Mouse (Mus musculus) heart, adult 18-20 months (tissue): Measurements from ENCODE around the gene Il1f9. TPM values are rescaled to one million over a fixed set of nuclear protein-coding genes. Genes with fewer than 3 reads are reported as not detected.
"Not testable (repeated sequence)": the region's sequence is repeated elsewhere in the genome, so short reads cannot be mapped to it uniquely, and the experiment has no call there.

Experiments
- DNase-seq, 2 experiments: peaks; one replicate each; pipeline ENCODE4 v3.0.0; 2021 to 2022; ENCODE audit warnings: mixed read lengths in 1 of 2
- long read RNA-seq, 2 experiments: library from polyadenylated mRNA; stranded (forward); transcript quantifications; one replicate each; pipeline ENCODE4 v2.0.0; 2021
- total RNA-seq, 2 experiments: library from RNA; stranded (reverse); gene quantifications; 2 replicates each; pipeline ENCODE4 v1.2.3; 2021

The Il1f9 gene
- total RNA-seq, result under 1 TPM in 1 of 2 experiments, not detected in 1; 0.15 TPM
- long read RNA-seq, experiment 1, result 0 reads
- long read RNA-seq, experiment 2, result 0 reads

DNA sequence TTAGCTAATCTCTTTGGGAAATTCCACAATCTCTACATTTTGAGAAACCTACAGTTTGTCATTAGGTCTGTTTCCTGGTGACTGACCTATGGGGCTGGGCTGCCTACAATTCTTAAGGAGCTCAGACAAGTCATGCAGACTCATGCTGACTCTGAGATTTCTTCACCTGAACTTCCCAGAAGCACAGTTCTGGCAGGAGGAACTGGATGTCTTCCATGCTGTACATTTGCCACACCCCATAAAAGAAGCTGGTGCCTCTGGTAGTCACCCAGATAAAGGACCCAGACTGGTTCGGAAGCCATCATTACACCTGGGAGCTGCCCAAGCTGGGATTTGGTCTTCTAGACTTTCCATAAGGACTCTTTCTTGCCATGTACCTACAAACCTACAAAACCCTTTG lies at the start of gene Il1f9:
Gene Il1f9, plus strand, starts transcription at position 301 of the 400 bp plus-strand sequence.
- DNase-seq, result no peak

DNA sequence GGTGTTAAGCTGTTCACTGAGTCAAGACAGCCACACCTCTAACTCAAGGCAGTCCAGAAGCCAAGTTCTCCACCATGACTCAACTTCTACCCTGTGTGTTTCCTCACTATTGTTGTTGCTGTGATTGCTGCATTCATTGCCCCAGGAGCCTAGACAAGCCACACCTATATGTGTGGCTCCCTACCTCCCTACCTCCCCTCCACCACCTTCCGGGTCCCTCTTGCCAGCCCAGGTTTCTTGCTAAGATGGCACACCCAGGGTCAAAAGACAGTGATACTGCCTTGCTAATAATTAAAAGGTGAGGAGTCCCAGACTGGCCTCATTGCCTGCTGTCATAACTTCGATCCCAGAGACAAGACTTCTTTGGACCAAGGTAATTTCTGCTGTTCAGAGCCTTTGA lies 33.4 kb upstream of the Il1f9 start, which contains the start of gene Il1f8:
Gene Il1f8, plus strand, starts transcription at position 301 of the 400 bp plus-strand sequence.
- DNase-seq, result no peak

DNA sequence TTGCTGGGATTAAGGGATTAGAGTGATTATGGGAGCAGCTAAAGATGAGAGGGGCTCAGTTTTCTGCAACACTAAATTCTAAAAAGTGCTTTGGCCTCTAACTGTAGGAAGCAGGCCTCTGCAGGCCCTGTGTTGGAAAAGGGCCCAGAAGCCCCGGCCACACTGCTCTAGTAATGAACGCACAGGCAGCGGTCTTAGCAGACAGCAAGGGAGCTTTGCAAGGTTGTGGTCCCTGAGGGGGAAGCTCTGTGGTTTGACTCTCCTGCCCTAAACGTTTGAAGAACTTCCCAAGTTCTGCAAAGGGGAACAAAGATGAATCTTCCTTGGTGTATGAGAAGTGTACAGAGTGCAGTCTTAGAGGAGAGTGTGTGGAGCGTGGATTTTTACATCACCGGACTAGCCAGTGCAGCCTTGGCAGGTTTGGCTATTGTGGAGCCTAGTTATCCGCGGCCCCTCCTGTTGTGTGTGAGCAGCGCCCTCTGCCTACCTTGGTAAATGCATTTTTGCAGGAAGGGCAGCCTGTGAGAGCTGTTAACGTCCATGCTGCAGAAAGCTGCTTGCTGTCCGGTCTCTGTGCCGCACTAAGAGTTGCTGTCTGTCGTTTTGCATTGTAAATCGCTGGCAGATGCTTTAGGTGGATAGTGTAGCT lies 4.5 kb upstream of the Il1f9 start:
- peak; percentile 18 to 22 for DNase-seq

DNA sequence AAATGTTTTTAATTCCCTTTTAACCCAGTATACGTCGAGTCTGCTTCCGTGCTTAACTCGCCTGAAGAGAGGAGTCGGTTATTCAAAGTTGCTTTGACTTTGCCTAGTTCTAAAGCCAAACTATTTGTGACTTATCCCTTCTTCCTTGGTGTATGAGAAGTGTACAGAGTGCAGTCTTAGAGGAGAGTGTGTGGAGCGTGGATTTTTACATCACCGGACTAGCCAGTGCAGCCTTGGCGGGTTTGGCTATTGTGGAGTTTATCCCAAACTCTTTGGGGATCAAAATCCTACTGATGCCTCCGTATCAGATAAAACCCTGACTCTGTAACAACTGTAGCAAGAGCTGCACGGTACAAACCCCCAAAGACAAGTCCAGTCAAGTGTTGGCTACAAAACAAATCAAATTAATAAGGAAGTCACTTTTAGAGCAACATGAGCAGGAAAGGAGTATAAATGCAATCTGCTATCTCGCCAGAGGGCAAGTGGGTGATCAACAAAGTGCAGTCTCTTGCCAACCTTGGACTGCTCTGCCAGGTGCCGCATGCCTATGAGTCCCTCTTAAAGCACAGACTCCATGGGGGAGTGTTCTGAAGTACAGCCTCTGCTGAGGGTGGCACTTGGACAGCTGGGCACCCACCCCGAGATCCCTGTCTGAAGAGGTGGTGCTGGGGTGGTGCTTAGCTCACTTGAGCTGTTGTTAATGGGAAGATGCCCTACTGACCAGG lies 3.7 kb upstream of the Il1f9 start:
- not testable (repeated sequence) for DNase-seq

DNA sequence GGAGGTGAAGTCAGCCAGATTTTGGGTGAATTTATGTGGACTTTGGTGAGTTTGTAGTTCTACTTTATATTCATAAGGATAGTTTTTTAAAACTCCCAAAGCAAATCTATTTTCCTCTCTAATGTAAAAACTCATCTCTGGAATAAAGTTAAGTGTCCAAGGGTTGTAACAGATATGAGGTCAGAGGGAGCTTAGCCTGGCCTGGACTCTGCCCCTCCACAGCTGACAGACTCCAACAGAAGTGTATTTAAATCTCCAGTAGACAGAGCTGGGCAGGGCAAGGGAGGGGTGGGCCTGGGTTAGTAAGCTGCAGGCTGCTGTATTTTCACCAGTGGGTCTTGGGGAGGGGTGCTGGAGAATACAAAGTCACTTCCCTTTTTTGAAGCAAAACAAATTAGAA lies 2.2 kb upstream of the Il1f9 start:
- not testable (repeated sequence) for DNase-seq

DNA sequence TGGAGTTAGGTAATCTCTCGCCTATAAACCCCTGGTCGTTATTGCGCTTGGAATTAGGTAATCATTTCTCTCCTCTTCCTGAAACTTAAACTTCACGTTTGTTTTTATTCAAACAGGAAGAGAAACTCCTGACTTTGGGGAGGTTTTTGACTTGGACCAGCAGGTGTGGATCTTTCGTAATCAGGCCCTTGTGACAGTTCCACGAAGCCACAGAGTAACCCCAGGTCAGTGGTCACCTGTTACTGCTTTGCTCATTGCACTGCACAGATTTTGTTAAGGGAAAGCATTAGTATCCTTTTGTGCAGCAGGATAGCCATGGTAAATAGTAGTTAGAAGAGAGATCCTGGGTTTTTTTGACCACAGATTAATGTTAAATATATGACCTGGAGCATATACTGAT lies 1.3 kb downstream of the Il1f9 start:
- DNase-seq, result no peak

DNA sequence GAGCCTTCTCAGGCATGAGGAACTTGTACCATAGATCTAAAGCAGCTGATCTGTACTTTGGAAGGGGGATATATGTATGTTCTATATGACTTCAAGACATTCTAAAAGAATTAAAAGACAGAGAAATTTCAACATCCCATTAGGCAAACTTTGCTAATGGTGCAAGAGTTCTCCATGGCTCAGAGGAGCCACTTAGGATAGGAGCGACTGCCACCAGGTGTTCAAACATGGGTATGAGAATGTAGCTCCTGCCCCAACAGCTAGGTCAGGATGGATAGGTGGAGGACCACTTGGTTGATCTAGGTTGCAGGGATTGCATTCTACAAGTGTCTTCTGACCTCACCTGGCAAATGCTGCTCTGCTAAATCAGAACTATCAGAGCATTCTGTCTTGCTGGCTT lies 1.9 kb downstream of the Il1f9 start:
- no peak for DNase-seq

DNA sequence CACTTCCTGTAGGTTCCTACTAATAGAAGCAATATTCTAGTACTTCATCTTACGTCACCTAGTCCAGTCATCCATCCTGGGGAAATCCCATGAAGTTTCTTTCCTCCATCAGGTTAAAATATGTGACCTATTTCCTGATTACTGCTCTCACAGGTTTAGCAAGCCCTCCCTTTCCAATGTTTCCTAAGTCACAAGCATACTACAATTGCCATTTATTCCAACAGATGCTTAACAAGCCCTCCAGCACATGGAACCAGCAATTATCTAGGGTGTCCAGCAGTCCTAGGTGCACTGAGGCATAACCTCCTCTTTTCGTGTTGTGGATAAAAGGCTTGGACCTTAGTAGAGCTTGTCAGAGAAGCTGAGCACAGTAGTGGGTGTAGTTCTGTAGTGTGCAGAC lies 28.8 kb downstream of the Il1f9 start, which contains the start of gene Il1f6:
Gene Il1f6, plus strand, starts transcription at position 301 of the 400 bp plus-strand sequence.
- DNase-seq, result no peak

DNA sequence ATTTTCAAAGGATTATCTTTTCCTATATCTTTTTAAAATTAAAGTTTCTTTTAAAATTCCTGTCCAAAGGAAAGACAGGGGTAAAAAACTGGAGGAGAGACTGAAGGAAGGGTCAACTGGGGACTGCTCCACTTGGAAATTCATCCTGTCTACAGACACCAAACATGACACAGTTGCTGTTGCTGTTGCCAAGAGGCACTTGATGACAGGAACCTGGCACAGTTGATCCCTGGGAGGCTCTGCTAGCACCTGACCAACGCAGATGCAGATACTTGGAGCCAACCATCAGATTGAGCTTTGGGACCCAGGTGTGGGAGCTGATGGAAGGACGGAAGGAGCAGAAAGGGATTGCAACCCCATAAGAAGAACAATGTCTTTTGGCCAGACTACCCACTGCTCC lies 40.9 kb downstream of the Il1f9 start:
- peak; percentile 22 to 23 for DNase-seq

Other genes with a start within 250 kb of the Il1f9 start
- 10 to 100 TPM; 16.3 to 22.0 TPM for gene Hnmt, start 137.1 kb upstream of the Il1f9 start, total RNA-seq
- not detected for gene Tbpl2, start 89.9 kb upstream of the Il1f9 start, total RNA-seq
- not detected for gene Il1f8, start 33.3 kb upstream of the Il1f9 start, total RNA-seq
- not detected for gene Il1f6, start 28.9 kb downstream of the Il1f9 start, total RNA-seq
- gene Il1f5, start 90.5 kb downstream of the Il1f9 start, total RNA-seq, result not detected
- not detected for gene Il1f10, start 104.7 kb downstream of the Il1f9 start, total RNA-seq
- gene Il1rn, start 150.4 kb downstream of the Il1f9 start, total RNA-seq, result under 1 TPM in 1 of 2 experiments, not detected in 1; 0.41 TPM
- gene Psd4, start 181.1 kb downstream of the Il1f9 start, total RNA-seq, result 1 to 10 TPM; 1.0 to 3.1 TPM